Mouse (Mus musculus): Measurements from ENCODE around the gene Tyw5. TPM values are rescaled to one million over a fixed set of nuclear protein-coding genes. Genes with fewer than 3 reads are reported as not detected.
A peak's percentile ranks its signal among the peaks of the same experiment; 100 is the strongest.

The Tyw5 gene
- polyA plus RNA-seq, 1 experiment from 2014 or later = 11.6 TPM

DNA sequence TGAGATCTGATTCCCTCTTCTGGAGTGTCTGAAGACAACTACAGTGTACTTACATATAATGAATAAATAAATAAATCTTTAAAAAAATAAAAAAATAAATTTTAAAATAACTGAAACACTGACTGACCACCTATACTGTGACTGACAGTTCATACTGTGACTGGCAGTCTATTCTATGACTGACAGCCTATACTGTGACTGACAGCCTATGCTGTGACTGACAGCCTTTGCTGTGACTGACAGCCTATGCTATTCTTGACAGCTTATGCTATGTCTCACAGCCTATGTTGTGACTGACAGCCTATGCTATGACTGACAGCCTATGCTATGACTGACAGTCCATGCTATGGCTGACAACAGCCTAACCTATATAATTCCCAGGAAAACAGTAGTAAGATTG is 59.4 kb downstream of the Tyw5 start:
- DNase-seq (no peak), ATAC-seq (no peak)
- no peaks in the 10 kb centered on the region for H3K27me3 ChIP-seq (ENCODE audit: insufficient read depth, low read length)
- H3K9me3 ChIP-seq (ENCODE audit: low read length) = no peaks in the 10 kb centered on the region
- no peaks in the 10 kb centered on the region for H3K4me1 ChIP-seq (ENCODE audit: insufficient read depth)
- TF ChIP-seq EP300 (IDR thresholded peaks at IDR 0.05; ENCODE audit: low read depth) (no peak), CTCF (IDR thresholded peaks at IDR 0.05; ENCODE audit: low read depth) (no peak)
- no peak overlapping the region for H3K4me2 ChIP-seq (ENCODE audit: low read depth, low read length)
- no peaks in the 10 kb centered on the region for H3K36me3 ChIP-seq (replicated peaks; ENCODE audit: insufficient read depth, low read length)
- H3K27ac ChIP-seq (ENCODE audit: low read depth) = no peak overlapping the region
- no peak overlapping the region for H3K4me3 ChIP-seq (ENCODE audit: low read depth, low read length)
- no peak overlapping the region for H3K9ac ChIP-seq (replicated peaks)

DNA sequence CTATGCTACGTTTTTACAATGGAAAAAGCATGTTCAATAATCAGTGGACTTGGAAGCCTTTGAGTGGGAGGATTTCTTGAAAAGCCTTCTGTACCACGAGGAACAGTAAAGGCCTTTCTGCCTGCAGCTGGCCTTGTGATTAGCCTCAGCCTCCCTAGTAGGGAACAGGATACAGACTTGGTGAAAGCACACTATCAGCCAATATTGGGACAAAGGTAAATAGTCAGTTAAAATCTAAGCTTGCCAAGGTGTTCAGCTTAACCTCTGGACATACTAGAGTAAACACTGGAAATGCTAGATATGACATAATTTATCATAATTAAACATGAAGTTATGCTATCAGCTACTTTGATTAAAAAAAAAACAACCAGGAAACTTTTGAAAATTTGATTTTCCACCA is 65.7 kb downstream of the Tyw5 start:
- H3K4me1 ChIP-seq (ENCODE audit: insufficient read depth) = no peaks in the 10 kb centered on the region
- no peaks in the 10 kb centered on the region for H3K36me3 ChIP-seq (replicated peaks; ENCODE audit: insufficient read depth, low read length)
- no peak overlapping the region for H3K4me2 ChIP-seq (ENCODE audit: low read depth, low read length)
- no peaks in the 10 kb centered on the region for H3K27me3 ChIP-seq (ENCODE audit: insufficient read depth, low read length)
- TF ChIP-seq CTCF (IDR thresholded peaks at IDR 0.05; ENCODE audit: low read depth) (no peak), EP300 (IDR thresholded peaks at IDR 0.05; ENCODE audit: low read depth) (no peak)
- DNase-seq (no peak), ATAC-seq (no peak)
- H3K27ac ChIP-seq (ENCODE audit: low read depth) = no peak overlapping the region
- H3K9ac ChIP-seq (replicated peaks) = no peak overlapping the region
- no peak overlapping the region for H3K4me3 ChIP-seq (ENCODE audit: low read depth, low read length)
- H3K9me3 ChIP-seq (ENCODE audit: low read length) = no peaks in the 10 kb centered on the region
- 37% methylated on average over 2 of the region's 2 CpGs for WGBS (ENCODE audit: insufficient replicate concordance)

DNA sequence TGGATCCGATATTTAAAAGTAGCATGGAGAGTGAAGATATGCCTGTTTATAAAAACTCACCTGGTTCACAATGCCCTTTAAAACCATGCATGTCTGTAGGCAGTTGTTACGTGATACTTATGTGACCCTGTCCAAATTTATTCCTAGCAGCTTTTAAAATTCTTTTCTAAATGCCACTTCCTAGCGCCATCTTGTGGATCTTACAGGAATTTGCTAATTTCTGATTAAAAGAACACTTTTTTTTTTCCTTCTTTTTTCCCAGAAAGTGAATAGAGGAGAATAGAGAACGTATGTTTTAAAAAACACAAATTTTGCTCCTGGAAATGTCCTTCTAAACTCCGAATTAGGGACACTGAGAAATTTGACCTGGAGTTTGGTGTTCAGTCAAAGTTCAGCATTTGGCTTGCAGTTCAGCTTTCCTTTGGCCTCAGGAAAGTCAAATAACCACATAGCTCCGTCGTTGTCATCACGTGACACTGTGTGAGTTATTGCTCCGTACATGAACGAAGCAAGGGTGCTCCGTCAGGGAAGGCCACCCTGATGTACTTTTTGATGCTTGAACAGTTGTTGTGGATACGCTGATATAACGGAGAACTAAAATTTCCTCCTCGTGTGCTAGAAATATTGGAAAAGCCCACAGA is 67.6 kb downstream of the Tyw5 start:
- 38% methylated on average over 14 of the region's 14 CpGs for WGBS (ENCODE audit: insufficient replicate concordance)
- H3K27ac ChIP-seq (ENCODE audit: low read depth) = no peak overlapping the region
- ATAC-seq (no peak), DNase-seq (no peak)
- H3K36me3 ChIP-seq (replicated peaks; ENCODE audit: insufficient read depth, low read length) = no peaks in the 10 kb centered on the region
- no peak overlapping the region for H3K4me3 ChIP-seq (ENCODE audit: low read depth, low read length)
- H3K4me1 ChIP-seq (ENCODE audit: insufficient read depth) = no peaks in the 10 kb centered on the region
- H3K9me3 ChIP-seq (ENCODE audit: low read length) = no peaks in the 10 kb centered on the region
- TF ChIP-seq EP300 (IDR thresholded peaks at IDR 0.05; ENCODE audit: low read depth) (no peak), CTCF (IDR thresholded peaks at IDR 0.05; ENCODE audit: low read depth) (peak; percentile 46)
- no peak overlapping the region for H3K4me2 ChIP-seq (ENCODE audit: low read depth, low read length)
- H3K27me3 ChIP-seq (ENCODE audit: insufficient read depth, low read length) = no peaks in the 10 kb centered on the region
- H3K9ac ChIP-seq (replicated peaks) = no peak overlapping the region

Other genes with a start within 250 kb of the Tyw5 start
- 6.2 and 6.8 TPM in 2 replicates for gene 1700066M21Rik, start 29.5 kb downstream of the Tyw5 start, polyA plus RNA-seq (2015; fragmentation: Nextera tagmentation; extraction: Ambion mirVana)
- gene Maip1, start 773 bp downstream of the Tyw5 start, polyA plus RNA-seq (2015; fragmentation: Nextera tagmentation; extraction: Ambion mirVana) = 8.2 and 9.3 TPM in 2 replicates

Measured in liver, postnatal 0 days (tissue).